Mouse (Mus musculus): ENCODE measurements around the gene Scg5.
A peak's percentile ranks its signal among the peaks of the same experiment; 100 is the strongest.

Scg5 gene

GRCm38 (mm10) chr2:113806851-113807577, 21.9 kb downstream of the Scg5 start:
- no peak for DNase-seq (ENCODE audit: low spot score)

GRCm38 (mm10) chr2:113805765-113806164, 23.2 kb downstream of the Scg5 start:
- DNase-seq (ENCODE audit: low spot score) = no peak

GRCm38 (mm10) chr2:113803753-113804152, 25.2 kb downstream of the Scg5 start:
- no peak for DNase-seq (ENCODE audit: low spot score)

DNA sequence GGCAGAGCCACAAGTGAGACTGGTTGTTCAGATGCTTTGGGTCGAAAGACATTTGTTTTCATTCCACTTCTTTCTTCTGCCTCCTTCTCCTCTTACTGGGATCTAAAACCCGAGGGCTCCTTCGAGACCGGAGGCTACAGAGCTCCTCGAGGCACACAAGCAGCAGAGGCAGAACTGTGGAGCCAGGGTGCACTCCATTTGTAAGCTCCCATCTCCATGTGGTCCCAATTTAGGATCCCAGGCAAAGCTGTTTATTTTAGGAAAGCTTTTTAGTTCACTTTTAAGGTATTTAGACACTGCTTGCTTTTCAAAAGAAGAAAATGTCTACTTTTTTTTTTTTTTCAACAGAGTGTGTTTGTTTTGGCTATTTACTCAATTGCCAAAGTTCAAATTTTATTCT, 28.1 kb downstream of the Scg5 start:
- no peak for DNase-seq (ENCODE audit: low spot score)

GRCm38 (mm10) chr2:113798605-113799004, 30.3 kb downstream of the Scg5 start:
- no peak for DNase-seq (ENCODE audit: low spot score)

GRCm38 (mm10) chr2:113795186-113795585, 33.7 kb downstream of the Scg5 start:
- no peak for DNase-seq (ENCODE audit: low spot score)

GRCm38 (mm10) chr2:113793521-113793920, 35.4 kb downstream of the Scg5 start:
- no peak for DNase-seq (ENCODE audit: low spot score)

GRCm38 (mm10) chr2:113788821-113789387, 40.0 kb downstream of the Scg5 start:
- DNase-seq (ENCODE audit: low spot score) = no peak

GRCm38 (mm10) chr2:113787882-113788281, 41.0 kb downstream of the Scg5 start:
- no peak for DNase-seq (ENCODE audit: low spot score)

DNA sequence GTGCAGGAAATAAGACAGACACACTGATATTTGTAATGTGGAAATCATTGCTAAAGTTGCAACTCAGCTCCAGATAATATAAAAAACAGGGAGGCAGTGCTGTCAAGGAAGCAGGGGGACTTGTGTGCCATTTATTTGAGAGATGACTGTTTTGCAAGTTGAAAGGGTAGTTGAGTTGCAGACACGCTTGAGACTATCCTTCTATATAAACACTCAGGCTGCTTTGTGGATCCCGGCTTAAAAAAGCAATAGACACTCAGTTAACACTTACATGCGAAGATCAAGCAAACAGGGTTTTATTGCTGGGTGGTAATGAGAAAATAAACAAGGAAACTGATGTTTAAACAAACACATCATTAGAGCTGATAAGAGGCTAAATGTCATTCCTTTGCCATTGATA, 44.1 kb downstream of the Scg5 start:
- DNase-seq (ENCODE audit: low spot score) = no peak

DNA sequence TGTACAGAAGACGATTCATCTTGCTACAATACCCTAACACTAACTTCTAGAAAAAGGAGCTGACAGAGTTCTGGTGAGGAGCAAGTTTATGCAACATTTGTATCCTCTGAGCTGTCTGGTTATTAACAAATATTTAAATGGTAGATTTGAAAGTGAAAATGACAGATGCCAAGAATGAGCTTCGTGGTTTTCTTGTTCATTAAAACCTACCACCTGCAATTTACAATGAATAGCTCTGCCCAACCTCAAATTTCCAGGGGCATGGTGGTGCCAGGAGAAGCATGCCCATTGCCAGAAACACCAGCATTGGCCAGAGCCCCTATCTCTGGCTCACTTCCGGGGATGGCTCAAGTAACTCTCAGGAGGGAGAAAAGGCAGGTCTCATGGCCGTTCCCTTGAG, 47.4 kb downstream of the Scg5 start:
- no peak for DNase-seq (ENCODE audit: low spot score)

DNA sequence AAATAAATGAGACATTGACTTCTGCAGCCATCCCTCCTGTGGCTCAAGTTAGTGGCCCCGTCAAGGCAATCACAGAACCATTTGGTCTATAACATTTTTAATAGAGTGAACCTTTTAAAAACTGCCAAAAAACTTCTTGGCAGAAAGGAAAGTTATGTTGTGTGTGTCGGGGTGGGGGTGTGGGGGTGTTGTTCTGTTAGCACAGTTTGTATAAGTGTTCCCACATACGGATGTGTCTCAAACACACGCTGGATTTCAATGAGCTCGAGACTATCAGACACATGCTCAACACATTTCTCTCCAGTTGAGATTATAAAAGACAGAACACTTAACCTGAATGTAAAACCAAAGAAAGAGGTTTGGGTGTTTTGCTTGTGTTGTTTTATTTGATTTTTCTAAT, 47.8 kb downstream of the Scg5 start:
- no peak for DNase-seq (ENCODE audit: low spot score)

DNA sequence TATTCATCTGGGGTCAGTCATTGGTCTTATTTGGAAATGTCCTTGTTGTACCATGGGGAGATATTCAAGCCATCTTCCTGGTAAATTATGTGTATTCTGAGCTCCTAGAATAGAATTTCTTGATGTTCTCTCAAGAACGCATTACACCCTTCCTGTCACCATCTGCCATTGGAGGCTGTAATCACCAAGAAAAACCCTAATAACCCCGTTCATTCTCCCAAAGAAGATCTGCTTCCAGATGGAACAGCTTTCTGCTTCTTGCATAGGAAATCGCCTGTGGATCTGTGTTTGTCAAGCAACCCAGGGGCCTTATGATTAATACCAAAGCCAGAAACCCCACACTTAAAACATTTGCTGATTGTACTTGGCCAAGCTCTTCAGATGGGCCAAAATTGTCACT, 49.6 kb downstream of the Scg5 start:
- no peak for DNase-seq (ENCODE audit: low spot score)

- no peak for DNase-seq (ENCODE audit: low spot score)
These were observed 50.9 kb downstream of the Scg5 start for GRCm38 (mm10) chr2:113778036-113778435.

DNA sequence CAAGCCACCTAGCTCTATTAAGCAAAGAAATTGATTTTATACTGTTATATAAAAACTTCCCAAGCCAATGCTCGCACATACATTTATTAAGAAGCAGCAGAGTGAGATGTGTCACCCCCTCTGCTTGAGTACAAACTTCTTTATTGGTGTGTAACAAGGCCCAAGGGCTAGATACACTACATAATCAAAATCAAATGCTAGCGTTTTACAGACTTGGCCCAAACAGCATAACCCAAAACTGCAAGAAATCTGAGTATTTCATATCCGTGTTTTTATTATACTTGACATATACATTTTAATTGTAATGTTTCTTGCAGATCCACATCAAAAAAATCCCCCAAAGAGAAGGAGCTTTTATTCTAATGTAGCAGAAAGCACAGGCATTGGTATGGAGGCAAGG, 52.6 kb downstream of the Scg5 start:
- no peak for DNase-seq (ENCODE audit: low spot score)

GRCm38 (mm10) chr2:113774150-113774805, 54.6 kb downstream of the Scg5 start:
- no peak for DNase-seq (ENCODE audit: low spot score)

DNA sequence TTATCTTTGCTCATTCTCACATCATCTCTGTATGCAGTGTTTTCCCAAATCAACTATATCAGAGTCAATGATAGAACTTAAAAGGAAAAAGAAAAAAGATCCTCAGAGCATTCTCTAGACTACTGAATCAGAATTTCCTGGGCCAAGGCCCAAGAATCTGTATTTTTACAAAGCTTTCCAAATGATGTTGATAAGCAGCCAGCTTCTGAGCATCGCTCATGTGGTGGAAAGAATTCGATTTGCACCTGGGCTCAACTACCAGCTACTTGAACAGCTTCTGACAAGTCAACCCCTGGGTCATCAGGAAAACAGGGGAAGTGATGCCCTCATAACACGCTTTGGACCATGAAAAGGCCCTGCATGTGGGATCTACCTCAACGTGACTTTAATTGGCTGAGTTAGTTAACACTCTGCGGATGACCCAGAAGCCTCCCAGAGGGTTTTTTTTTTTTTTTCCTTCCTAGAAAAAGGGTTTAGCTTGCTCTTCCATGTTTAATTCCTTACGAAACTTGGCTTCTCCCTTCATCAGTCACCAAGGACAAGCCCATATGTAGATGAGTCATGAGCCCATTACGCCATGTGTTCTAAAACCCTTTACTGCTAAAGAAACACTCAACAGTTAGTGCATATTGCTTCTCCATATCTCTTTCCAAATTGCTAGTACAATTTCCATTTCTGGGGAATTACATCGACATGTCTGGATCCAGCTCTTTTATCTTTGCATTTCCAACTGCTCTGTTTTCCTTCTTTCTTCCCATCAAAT, 60.2 kb downstream of the Scg5 start:
- DNase-seq (ENCODE audit: low spot score) = no peak

- DNase-seq (ENCODE audit: low spot score) = no peak
These were observed 63.0 kb downstream of the Scg5 start for GRCm38 (mm10) chr2:113765885-113766284.

GRCm38 (mm10) chr2:113764968-113765367, 64.0 kb downstream of the Scg5 start:
- no peak for DNase-seq (ENCODE audit: low spot score)

GRCm38 (mm10) chr2:113758311-113759161, 70.4 kb downstream of the Scg5 start, which contains the start of gene Grem1:
Grem1 (minus strand) TSS chr2:113758646.
- peak; percentile 60 for DNase-seq (ENCODE audit: low spot score)

- DNase-seq (ENCODE audit: low spot score) = peak; percentile 64
These were observed 71.2 kb downstream of the Scg5 start for GRCm38 (mm10) chr2:113757525-113758310.
